Mouse (Mus musculus): ENCODE data around the gene Fdx1l.

Gene Fdx1l

GRCm38 (mm10) chr9:21073044-21073840 is at the start of gene Fdx1l, which contains the start of gene Gm49373:
TSS of gene Fdx1l (minus strand) at chr9:21073614.
TSS of gene Gm49373 (minus strand) at chr9:21073096.
- in situ Hi-C loops (cut with MboI, MseI) = no loop called here

GRCm38 (mm10) chr9:21121483-21121882 is 48.1 kb upstream of the Fdx1l start:
- in situ Hi-C loops (cut with MboI, MseI) = no loop called here

- in situ Hi-C loops (cut with MboI, MseI) = no loop called here
Measured at GRCm38 (mm10) chr9:21117073-21117472, 43.7 kb upstream of the Fdx1l start.

- in situ Hi-C loops (cut with MboI, MseI) = no loop called here
Measured at GRCm38 (mm10) chr9:21115105-21115504, 41.7 kb upstream of the Fdx1l start.

GRCm38 (mm10) chr9:21114190-21114589 is 40.8 kb upstream of the Fdx1l start:
- in situ Hi-C loops (cut with MboI, MseI) = no loop called here

GRCm38 (mm10) chr9:21113751-21114150 is 40.3 kb upstream of the Fdx1l start:
- in situ Hi-C loops (cut with MboI, MseI) = no loop called here

GRCm38 (mm10) chr9:21107607-21108237 is 34.3 kb upstream of the Fdx1l start:
- in situ Hi-C loops (cut with MboI, MseI) = no loop called here

- in situ Hi-C loops (cut with MboI, MseI) = no loop called here
Measured at GRCm38 (mm10) chr9:21105760-21106564, 32.5 kb upstream of the Fdx1l start.

- in situ Hi-C loops (cut with MboI, MseI) = no loop called here
Measured at GRCm38 (mm10) chr9:21104814-21105213, 31.4 kb upstream of the Fdx1l start.

- in situ Hi-C loops (cut with MboI, MseI) = no loop called here
Measured at GRCm38 (mm10) chr9:21102076-21102475, 28.7 kb upstream of the Fdx1l start.

- in situ Hi-C loops (cut with MboI, MseI) = no loop called here
Measured at GRCm38 (mm10) chr9:21100447-21101161, 27.2 kb upstream of the Fdx1l start.

- in situ Hi-C loops (cut with MboI, MseI) = no loop called here
Measured at GRCm38 (mm10) chr9:21097793-21098192, 24.4 kb upstream of the Fdx1l start.

- in situ Hi-C loops (cut with MboI, MseI) = no loop called here
Measured at GRCm38 (mm10) chr9:21095958-21096357, 22.5 kb upstream of the Fdx1l start.

- in situ Hi-C loops (cut with MboI, MseI) = no loop called here
Measured at GRCm38 (mm10) chr9:21093423-21093822, 20.0 kb upstream of the Fdx1l start.

GRCm38 (mm10) chr9:21091707-21092320 is 18.4 kb upstream of the Fdx1l start, which contains the start of the genes Gm38431 and Raver1:
TSS of gene Gm38431 (minus strand) at chr9:21091997.
TSS of gene Raver1 (minus strand) at chr9:21092008.
- in situ Hi-C loops (cut with MboI, MseI) = no loop called here

- in situ Hi-C loops (cut with MboI, MseI) = no loop called here
Measured at GRCm38 (mm10) chr9:21090972-21091706, 17.7 kb upstream of the Fdx1l start.

GRCm38 (mm10) chr9:21090537-21090936 is 17.1 kb upstream of the Fdx1l start:
- in situ Hi-C loops (cut with MboI, MseI) = no loop called here

GRCm38 (mm10) chr9:21083324-21083723 is 9.9 kb upstream of the Fdx1l start:
- in situ Hi-C loops (cut with MboI, MseI) = no loop called here

- in situ Hi-C loops (cut with MboI, MseI) = no loop called here
Measured at GRCm38 (mm10) chr9:21081127-21081526, 7.7 kb upstream of the Fdx1l start.

GRCm38 (mm10) chr9:21075625-21076024 is 2.2 kb upstream of the Fdx1l start:
- in situ Hi-C loops (cut with MboI, MseI) = no loop called here
